Mouse (Mus musculus): ENCODE measurements around the gene Inmt. TPM values are rescaled to one million over a fixed set of nuclear protein-coding genes. Genes with fewer than 3 reads are reported as not detected.

Inmt gene
- polyA plus RNA-seq, 1 experiment from 2014 or later, result 0.26 TPM

Other genes with a start within 250 kb of the Inmt start
- gene Nod1, start 202.4 kb downstream of the Inmt start, polyA plus RNA-seq (2016; fragmentation: Nextera tagmentation; extraction: Ambion mirVana), result 1.4 and 1.7 TPM in 2 replicates
- gene Ggct, start 182.1 kb downstream of the Inmt start, polyA plus RNA-seq (2016; fragmentation: Nextera tagmentation; extraction: Ambion mirVana), result 8.5 and 11.9 TPM in 2 replicates
- gene Gars, start 137.0 kb downstream of the Inmt start, polyA plus RNA-seq (2016; fragmentation: Nextera tagmentation; extraction: Ambion mirVana), result 186 and 208 TPM in 2 replicates
- 0.11 TPM in 1 of 2 replicates, not detected in the other for gene Crhr2, start 42.0 kb downstream of the Inmt start, polyA plus RNA-seq (2016; fragmentation: Nextera tagmentation; extraction: Ambion mirVana)
- 15.5 and 16.2 TPM in 2 replicates for gene Mindy4, start 28.3 kb upstream of the Inmt start, polyA plus RNA-seq (2016; fragmentation: Nextera tagmentation; extraction: Ambion mirVana)
- gene Aqp1, start 161.4 kb upstream of the Inmt start, polyA plus RNA-seq (2016; fragmentation: Nextera tagmentation; extraction: Ambion mirVana), result 0.94 and 1.1 TPM in 2 replicates
- not detected in 2 replicates for gene Ghrhr, start 201.3 kb upstream of the Inmt start, polyA plus RNA-seq (2016; fragmentation: Nextera tagmentation; extraction: Ambion mirVana)

Data from limb, embryonic 10.5 days (tissue).